Mouse (Mus musculus): ENCODE measurements around the gene Phc3.

GRCm38 (mm10) chr3:30999401-31000017, 30.3 kb upstream of the Phc3 start:
- no peak for TF ChIP-seq CTCF (IDR thresholded peaks at IDR 0.05; ENCODE audit: low read depth)
- no peak for TF ChIP-seq EP300 (IDR thresholded peaks at IDR 0.05; ENCODE audit: low read depth)

Data from liver, embryonic 14.5 days (tissue).